Mouse (Mus musculus) lung, postnatal 0 days (tissue): ENCODE results near the gene Cldn11. TPM values are rescaled to one million over a fixed set of nuclear protein-coding genes. Genes with fewer than 3 reads are reported as not detected.

Experiments
- ATAC-seq: fragments of 200-750 bp; cut with Nextera tagmentation; 2 replicates; pipeline ENCODE4 v1.8.0; 2017; ENCODE audit warnings: moderate library complexity
- DNase-seq: peaks from one replicate; pipeline ENCODE4 v3.0.0-alpha.2; 2016; ENCODE audit warnings: low spot score
- H3K27ac ChIP-seq: fragments of 300-500 bp; sonication (generic); 2 replicates; pipeline ENCODE4 v1.5.1; 2014; ENCODE audit warnings: antibody characterized with exemption, mild to moderate bottlenecking, low read length, mixed read lengths
- H3K27me3 ChIP-seq: fragments of 300-500 bp; sonication (generic); replicated peaks from 2 replicates; pipeline ENCODE4 v1.6.1; 2014; ENCODE audit warnings: low read length, mixed read lengths; ENCODE audit not compliant: insufficient read depth
- H3K36me3 ChIP-seq: fragments of 300-500 bp; sonication (generic); 2 replicates; pipeline ENCODE4 v1.6.1; 2014; ENCODE audit warnings: low read length, mixed read lengths; ENCODE audit not compliant: insufficient read depth
- H3K4me1 ChIP-seq: fragments of 300-500 bp; sonication (generic); 2 replicates; pipeline ENCODE4 v1.6.1; 2014; ENCODE audit warnings: antibody characterized with exemption, low read depth, low read length, mixed read lengths; ENCODE audit not compliant: insufficient read depth
- H3K4me2 ChIP-seq: fragments of 300-500 bp; sonication (generic); replicated peaks from 2 replicates; pipeline ENCODE4 v1.6.1; 2014; ENCODE audit warnings: low read depth, mild to moderate bottlenecking, low read length, moderate library complexity, mixed read lengths
- H3K4me3 ChIP-seq: fragments of 300-500 bp; sonication (generic); 2 replicates; pipeline ENCODE4 v1.5.1; 2014; ENCODE audit warnings: low read depth, low read length
- H3K9ac ChIP-seq: fragments of 300-500 bp; sonication (generic); replicated peaks from 2 replicates; pipeline ENCODE4 v1.6.1; 2014; ENCODE audit warnings: low read depth, mild to moderate bottlenecking
- H3K9me3 ChIP-seq: fragments of 300-500 bp; sonication (generic); 2 replicates; pipeline ENCODE4 v1.6.1; 2016; ENCODE audit warnings: low read length, mixed read lengths
- CTCF ChIP-seq: IDR thresholded peaks from 2 replicates; pipeline ENCODE4 v1.5.1; 2016; ENCODE audit warnings: antibody characterized with exemption, mild to moderate bottlenecking
- EP300 ChIP-seq: IDR thresholded peaks from 2 replicates; pipeline ENCODE4 v1.6.1; 2016; ENCODE audit warnings: antibody characterized with exemption, mild to moderate bottlenecking, control low read depth
- WGBS: fragments of 180-500 bp; shearing (Covaris S2); extraction: QIAGEN DNeasy Blood & Tissue Kit; methylation state at CpG from one replicate; pipeline ENCODE4 v1.1.7; 2014; 5-methylcytosine and 5-hydroxymethylcytosine counted together
- polyA plus RNA-seq: library from polyadenylated mRNA; unstranded; fragments of >200 nt; fragmentation: Nextera tagmentation; extraction: Ambion mirVana; gene quantifications from 2 replicates; pipeline ENCODE4 v1.2.1, GENCODE M21; 2015

The Cldn11 gene
- polyA plus RNA-seq, 1 experiment from 2014 or later: 1.3 TPM

GRCm38 (mm10) chr3:31109108-31109507 lies 40.6 kb upstream of the Cldn11 start:
- TF ChIP-seq CTCF (peak; percentile 60), EP300 (no peak)

GRCm38 (mm10) chr3:31123098-31123497 lies 26.6 kb upstream of the Cldn11 start:
- 77% methylated on average over 4 of the region's 4 CpGs for WGBS
- ATAC-seq (no peak), DNase-seq (no peak)
- H3K9me3 ChIP-seq: no peaks in the 10 kb centered on the region
- no peaks in the 10 kb centered on the region for H3K4me1 ChIP-seq
- TF ChIP-seq EP300 (no peak), CTCF (no peak)
- peaks cover 25% of the 10 kb centered on the region; the same call in 1 of the 2 replicates for H3K36me3 ChIP-seq
- H3K4me2 ChIP-seq: no peak overlapping the region
- no peak overlapping the region for H3K27ac ChIP-seq
- no peak overlapping the region for H3K4me3 ChIP-seq
- no peaks in the 10 kb centered on the region for H3K27me3 ChIP-seq
- no peak overlapping the region for H3K9ac ChIP-seq

More at GRCm38 (mm10) chr3:31109108-31109507, 40.6 kb upstream of the Cldn11 start:
- Histone ChIP-seq H3K9me3 (no peaks in the 10 kb centered on the region), H3K27ac (no peak overlapping the region), H3K36me3 (0 out of 2 replicates have a peak, but pooled peaks cover 5% of the 10 kb centered on the region), H3K27me3 (no peaks in the 10 kb centered on the region), H3K4me1 (peaks cover 9% of the 10 kb centered on the region; the same call in 1 of the 2 replicates), H3K4me3 (no peak overlapping the region), H3K4me2 (no peak overlapping the region), H3K9ac (no peak overlapping the region)
- DNase-seq: peak; percentile 93
- peak; percentile 79 for ATAC-seq
- WGBS: 35% methylated on average over 3 of the region's 3 CpGs

- TF ChIP-seq EP300: no peak
- no peak for ATAC-seq
- no peaks in the 10 kb centered on the region for H3K27me3 ChIP-seq
- no peaks in the 10 kb centered on the region for H3K9me3 ChIP-seq
- no peaks in the 10 kb centered on the region for H3K4me1 ChIP-seq
- DNase-seq: no peak
- no peak overlapping the region for H3K4me3 ChIP-seq
- no peak overlapping the region for H3K4me2 ChIP-seq
- WGBS: 57% methylated on average over 4 of the region's 4 CpGs
- peaks cover 6% of the 10 kb centered on the region; the same call in 1 of the 2 replicates for H3K36me3 ChIP-seq
- H3K27ac ChIP-seq: no peak overlapping the region
- H3K9ac ChIP-seq: no peak overlapping the region
These were observed 23.4 kb upstream of the Cldn11 start for GRCm38 (mm10) chr3:31126303-31126702.

GRCm38 (mm10) chr3:31126848-31127247 lies 22.9 kb upstream of the Cldn11 start:
- Histone ChIP-seq H3K27ac (no peak overlapping the region), H3K27me3 (no peaks in the 10 kb centered on the region), H3K9ac (no peak overlapping the region), H3K4me2 (no peak overlapping the region), H3K4me1 (no peaks in the 10 kb centered on the region), H3K36me3 (peaks cover 6% of the 10 kb centered on the region; the same call in 1 of the 2 replicates), H3K4me3 (no peak overlapping the region), H3K9me3 (no peaks in the 10 kb centered on the region)
- TF ChIP-seq EP300 (no peak), CTCF (no peak)
- DNase-seq (no peak), ATAC-seq (no peak)
- WGBS: 71% methylated on average over 3 of the region's 3 CpGs

GRCm38 (mm10) chr3:31129766-31130165 lies 20.0 kb upstream of the Cldn11 start:
- H3K9ac ChIP-seq: no peak overlapping the region
- no peaks in the 10 kb centered on the region for H3K9me3 ChIP-seq
- no peaks in the 10 kb centered on the region for H3K36me3 ChIP-seq
- H3K4me2 ChIP-seq: no peak overlapping the region
- 41% methylated on average over 4 of the region's 4 CpGs for WGBS
- no peak overlapping the region for H3K27ac ChIP-seq
- H3K27me3 ChIP-seq: no peaks in the 10 kb centered on the region
- H3K4me1 ChIP-seq: no peaks in the 10 kb centered on the region
- DNase-seq (no peak), ATAC-seq (no peak)
- no peak for TF ChIP-seq CTCF
- TF ChIP-seq EP300: no peak
- no peak overlapping the region for H3K4me3 ChIP-seq

GRCm38 (mm10) chr3:31133664-31134063 lies 16.1 kb upstream of the Cldn11 start:
- ATAC-seq: no peak; the same call in 1 of the 2 replicates

GRCm38 (mm10) chr3:31134246-31134645 lies 15.5 kb upstream of the Cldn11 start:
- Histone ChIP-seq H3K4me1 (no peaks in the 10 kb centered on the region), H3K9ac (no peak overlapping the region), H3K27ac (no peak overlapping the region), H3K9me3 (no peaks in the 10 kb centered on the region), H3K27me3 (no peaks in the 10 kb centered on the region), H3K4me3 (no peak overlapping the region), H3K36me3 (no peaks in the 10 kb centered on the region), H3K4me2 (no peak overlapping the region)
- no peak for DNase-seq
- 80% methylated on average over 8 of the region's 8 CpGs for WGBS
- TF ChIP-seq EP300: no peak
- no peak for TF ChIP-seq CTCF
- ATAC-seq: peak; percentile 19; the same call in 1 of the 2 replicates

More at GRCm38 (mm10) chr3:31133664-31134063, 16.1 kb upstream of the Cldn11 start:
- H3K27ac ChIP-seq: no peak overlapping the region
- no peaks in the 10 kb centered on the region for H3K9me3 ChIP-seq
- H3K4me3 ChIP-seq: no peak overlapping the region
- DNase-seq: peak; percentile 9
- H3K4me1 ChIP-seq: no peaks in the 10 kb centered on the region
- no peak overlapping the region for H3K9ac ChIP-seq
- TF ChIP-seq EP300 (0 out of 2 replicates have a peak, but pooled peaks have one; percentile 9), CTCF (no peak)
- 9% methylated on average over 5 of the region's 5 CpGs for WGBS
- no peaks in the 10 kb centered on the region for H3K36me3 ChIP-seq
- no peaks in the 10 kb centered on the region for H3K27me3 ChIP-seq
- H3K4me2 ChIP-seq: no peak overlapping the region
